Mouse (Mus musculus) midbrain, embryonic 15.5 days (tissue): ENCODE results near the gene Zmpste24. TPM values are rescaled to one million over a fixed set of nuclear protein-coding genes. Genes with fewer than 3 reads are reported as not detected.

Source experiments
- ATAC-seq: fragments of 200-750 bp; cut with Nextera tagmentation; replicated peaks from 2 replicates; pipeline ENCODE4 v1.8.0; 2017; ENCODE audit warnings: moderate TSS enrichment
- H3K27ac ChIP-seq: fragments of 300-500 bp; sonication (generic); 2 replicates; pipeline ENCODE4 v1.5.1; 2015; ENCODE audit warnings: mild to moderate bottlenecking, inconsistent platforms
- H3K27me3 ChIP-seq: fragments of 300-500 bp; sonication (generic); replicated peaks from 2 replicates; pipeline ENCODE4 v1.6.1; 2015; ENCODE audit warnings: inconsistent platforms
- H3K36me3 ChIP-seq: fragments of 300-500 bp; sonication (generic); replicated peaks from 2 replicates; pipeline ENCODE4 v1.6.1; 2015; ENCODE audit warnings: inconsistent platforms
- H3K4me1 ChIP-seq: fragments of 300-500 bp; sonication (generic); 2 replicates; pipeline ENCODE4 v1.6.1; 2015; ENCODE audit warnings: inconsistent platforms
- H3K4me2 ChIP-seq: fragments of 300-500 bp; sonication (generic); 2 replicates; pipeline ENCODE4 v1.6.1; 2015; ENCODE audit warnings: inconsistent platforms, mild to moderate bottlenecking, moderate library complexity
- H3K4me3 ChIP-seq: fragments of 300-500 bp; sonication (generic); 2 replicates; pipeline ENCODE4 v1.5.1; 2015; ENCODE audit warnings: mild to moderate bottlenecking, inconsistent platforms
- H3K9ac ChIP-seq: fragments of 300-500 bp; sonication (generic); 2 replicates; pipeline ENCODE4 v1.6.1; 2015; ENCODE audit warnings: mild to moderate bottlenecking, inconsistent platforms
- H3K9me3 ChIP-seq: fragments of 300-500 bp; sonication (generic); 2 replicates; pipeline ENCODE4 v1.6.1; 2016; ENCODE audit warnings: inconsistent platforms
- WGBS: fragments of 180-500 bp; shearing (Covaris S2); methylation state at CpG from one replicate; pipeline ENCODE4 v1.1.7; 2015; ENCODE audit warnings: mixed read lengths; 5-methylcytosine and 5-hydroxymethylcytosine counted together
- polyA plus RNA-seq: library from polyadenylated mRNA; unstranded; fragments of >200 nt; fragmentation: Nextera tagmentation; extraction: Ambion mirVana; gene quantifications from 2 replicates; pipeline ENCODE4 v1.2.1, GENCODE M21; 2015

The Zmpste24 gene
- polyA plus RNA-seq, 1 experiment from 2014 or later = 22.5 TPM

- WGBS = 53% methylated on average over 3 of the region's 3 CpGs
These were observed 41.7 kb downstream of the Zmpste24 start for GRCm38 (mm10) chr4:121056342-121056741.

GRCm38 (mm10) chr4:121052454-121053323, 45.4 kb downstream of the Zmpste24 start:
- Histone ChIP-seq H3K27ac (no peak overlapping the region), H3K27me3 (peaks cover 7% of the 10 kb centered on the region; the same call in 1 of the 2 replicates)
- ATAC-seq = peak; percentile 83

More at GRCm38 (mm10) chr4:121056342-121056741, 41.7 kb downstream of the Zmpste24 start:
- Histone ChIP-seq H3K9me3 (no peaks in the 10 kb centered on the region), H3K9ac (no peak overlapping the region), H3K27me3 (peaks cover 7% of the 10 kb centered on the region; the same call in 1 of the 2 replicates), H3K36me3 (peaks cover 16% of the 10 kb centered on the region), H3K4me1 (peaks cover 7% of the 10 kb centered on the region; the same call in 1 of the 2 replicates), H3K27ac (no peak overlapping the region), H3K4me3 (no peak overlapping the region), H3K4me2 (no peak overlapping the region)
- ATAC-seq = no peak

GRCm38 (mm10) chr4:121051863-121052262, 46.2 kb downstream of the Zmpste24 start:
- no peaks in the 10 kb centered on the region for H3K9me3 ChIP-seq
- peaks cover 7% of the 10 kb centered on the region; the same call in 1 of the 2 replicates for H3K27me3 ChIP-seq
- no peak overlapping the region for H3K9ac ChIP-seq
- no peak for ATAC-seq
- no peak overlapping the region for H3K4me3 ChIP-seq
- no peaks in the 10 kb centered on the region for H3K36me3 ChIP-seq
- H3K4me1 ChIP-seq = peaks cover 7% of the 10 kb centered on the region; the same call in 1 of the 2 replicates
- H3K27ac ChIP-seq = no peak overlapping the region
- H3K4me2 ChIP-seq = no peak overlapping the region
- WGBS = 25% methylated on average over 4 of the region's 4 CpGs

More at GRCm38 (mm10) chr4:121052454-121053323, 45.4 kb downstream of the Zmpste24 start:
- Histone ChIP-seq H3K36me3 (no peaks in the 10 kb centered on the region), H3K4me3 (peak overlapping the region; percentile 34), H3K4me2 (peak overlapping the region; percentile 49), H3K4me1 (peaks cover 7% of the 10 kb centered on the region; the same call in 1 of the 2 replicates), H3K9ac (0 out of 2 replicates have a peak overlapping the region, but pooled peaks have one; percentile 35), H3K9me3 (no peaks in the 10 kb centered on the region)
- 9% methylated on average over 35 of the region's 35 CpGs for WGBS

GRCm38 (mm10) chr4:121042946-121043345, 55.1 kb downstream of the Zmpste24 start:
- Histone ChIP-seq H3K36me3 (no peaks in the 10 kb centered on the region), H3K9ac (no peak overlapping the region), H3K4me1 (peaks cover 16% of the 10 kb centered on the region), H3K4me3 (no peak overlapping the region), H3K27me3 (peaks cover 4% of the 10 kb centered on the region; the same call in 1 of the 2 replicates), H3K9me3 (no peaks in the 10 kb centered on the region), H3K4me2 (no peak overlapping the region), H3K27ac (no peak overlapping the region)
- ATAC-seq = no peak
- 71% methylated on average over 3 of the region's 3 CpGs for WGBS

- 52% methylated on average over 5 of the region's 5 CpGs for WGBS
- Histone ChIP-seq H3K4me2 (no peak overlapping the region), H3K36me3 (no peaks in the 10 kb centered on the region), H3K4me1 (peaks cover 16% of the 10 kb centered on the region), H3K9me3 (no peaks in the 10 kb centered on the region), H3K4me3 (no peak overlapping the region), H3K27me3 (peaks cover 4% of the 10 kb centered on the region; the same call in 1 of the 2 replicates), H3K9ac (no peak overlapping the region), H3K27ac (no peak overlapping the region)
- ATAC-seq = no peak
These were observed 55.6 kb downstream of the Zmpste24 start for GRCm38 (mm10) chr4:121042472-121042871.

- peaks cover 4% of the 10 kb centered on the region; the same call in 1 of the 2 replicates for H3K27me3 ChIP-seq
- no peak overlapping the region for H3K9ac ChIP-seq
- peak overlapping the region; percentile 48 for H3K27ac ChIP-seq
- peaks cover 16% of the 10 kb centered on the region for H3K4me1 ChIP-seq
- no peak overlapping the region for H3K4me3 ChIP-seq
- peak; percentile 55 for ATAC-seq
- WGBS = 7% methylated on average over 18 of the region's 18 CpGs
- H3K36me3 ChIP-seq = no peaks in the 10 kb centered on the region
- peak overlapping the region; percentile 20; the same call in 1 of the 2 replicates for H3K4me2 ChIP-seq
- H3K9me3 ChIP-seq = no peaks in the 10 kb centered on the region
These were observed 57.0 kb downstream of the Zmpste24 start for GRCm38 (mm10) chr4:121040897-121041671.

GRCm38 (mm10) chr4:121040323-121040722, 57.7 kb downstream of the Zmpste24 start:
- no peaks in the 10 kb centered on the region for H3K36me3 ChIP-seq
- H3K4me3 ChIP-seq = peak overlapping the region; percentile 43
- peak overlapping the region; percentile 66 for H3K4me2 ChIP-seq
- ATAC-seq = no peak; the same call in 1 of the 2 replicates
- no peaks in the 10 kb centered on the region for H3K9me3 ChIP-seq
- H3K9ac ChIP-seq = no peak overlapping the region
- H3K27ac ChIP-seq = 0 out of 2 replicates have a peak overlapping the region, but pooled peaks have one; percentile 48
- H3K4me1 ChIP-seq = peaks cover 16% of the 10 kb centered on the region
- WGBS = 55% methylated on average over 14 of the region's 14 CpGs
- H3K27me3 ChIP-seq = peaks cover 4% of the 10 kb centered on the region; the same call in 1 of the 2 replicates

- WGBS = 2% methylated on average over 46 of the region's 46 CpGs
- peaks cover 4% of the 10 kb centered on the region; the same call in 1 of the 2 replicates for H3K27me3 ChIP-seq
These were observed 58.5 kb downstream of the Zmpste24 start, which contains the start of gene Col9a2 for GRCm38 (mm10) chr4:121039331-121040115. TSS of gene Col9a2 (plus strand) at chr4:121039385.

GRCm38 (mm10) chr4:121033006-121033405, 65.0 kb downstream of the Zmpste24 start:
- no peaks in the 10 kb centered on the region for H3K9me3 ChIP-seq
- no peaks in the 10 kb centered on the region for H3K36me3 ChIP-seq
- 85% methylated on average over 2 of the region's 2 CpGs for WGBS
- no peak overlapping the region for H3K27ac ChIP-seq
- H3K4me3 ChIP-seq = no peak overlapping the region
- no peaks in the 10 kb centered on the region for H3K4me1 ChIP-seq
- no peaks in the 10 kb centered on the region for H3K27me3 ChIP-seq
- ATAC-seq = no peak
- H3K9ac ChIP-seq = no peak overlapping the region
- H3K4me2 ChIP-seq = no peak overlapping the region

More at GRCm38 (mm10) chr4:121039331-121040115, 58.5 kb downstream of the Zmpste24 start, which contains the start of gene Col9a2:
- Histone ChIP-seq H3K9ac (peak within 1 kb of the TSS; percentile 37), H3K9me3 (no peaks in the 10 kb centered on the region), H3K36me3 (no peaks in the 10 kb centered on the region), H3K27ac (0 out of 2 replicates have a peak within 1 kb of the TSS, but pooled peaks have one; percentile 19), H3K4me1 (peaks cover 16% of the 10 kb centered on the region), H3K4me2 (peak within 1 kb of the TSS; percentile 66), H3K4me3 (peak within 1 kb of the TSS; percentile 43)
- ATAC-seq = peak; percentile 59

GRCm38 (mm10) chr4:121031440-121031839, 66.6 kb downstream of the Zmpste24 start:
- Histone ChIP-seq H3K27ac (no peak overlapping the region), H3K27me3 (no peaks in the 10 kb centered on the region), H3K4me1 (no peaks in the 10 kb centered on the region), H3K36me3 (no peaks in the 10 kb centered on the region), H3K9ac (no peak overlapping the region), H3K9me3 (no peaks in the 10 kb centered on the region), H3K4me3 (no peak overlapping the region), H3K4me2 (no peak overlapping the region)
- no peak for ATAC-seq
- 55% methylated on average over 4 of the region's 4 CpGs for WGBS

- Histone ChIP-seq H3K4me3 (no peak overlapping the region), H3K9ac (no peak overlapping the region), H3K27me3 (no peaks in the 10 kb centered on the region), H3K36me3 (no peaks in the 10 kb centered on the region), H3K27ac (no peak overlapping the region), H3K4me1 (no peaks in the 10 kb centered on the region), H3K9me3 (no peaks in the 10 kb centered on the region), H3K4me2 (no peak overlapping the region)
- 84% methylated on average over 3 of the region's 3 CpGs for WGBS
- ATAC-seq = no peak
These were observed 68.4 kb downstream of the Zmpste24 start for GRCm38 (mm10) chr4:121029632-121030031.
